Mouse (Mus musculus) bone marrow, adult 2 months (tissue): Measurements from ENCODE around the gene Tmem265.

Experiments
- CTCF ChIP-seq: fragments of 200-500 bp; IDR thresholded peaks from 2 replicates; pipeline ENCODE4 v1.5.1; 2011; ENCODE audit warnings: low read length, control low read depth; ENCODE audit not compliant: control insufficient read depth, insufficient read depth
- POLR2A ChIP-seq: fragments of 200-500 bp; IDR thresholded peaks from 2 replicates; pipeline ENCODE4 v1.6.1; 2011; ENCODE audit warnings: low read depth, mild to moderate bottlenecking, control low read depth, low read length, borderline replicate concordance; ENCODE audit not compliant: control insufficient read depth

- TF ChIP-seq POLR2A (no peak), CTCF (no peak)
Measured at GRCm38 (mm10) chr7:127614091-127614490, 52.9 kb downstream of the Tmem265 start.
